18 mouse cellular contexts compared by ENCODE assay signal in genomic region chr4:134847587-134847986, GRCm38 (mm10). TPM values are rescaled to one million over a fixed set of nuclear protein-coding genes. Genes with fewer than 3 reads are reported as not detected.
DNase-seq lines count a peak whose midpoint lies in the region; ATAC-seq and TF ChIP-seq lines count a peak whose summit lies in the region.
"Had no signal": no experiment of that assay in that cellular context is flagged by ENCODE, and none has a peak within 500 bp of the region (broad histone marks: within the 10 kb centered on the region; RNA-seq: fewer than 3 reads in every experiment).

No protein-coding gene starts in this region.

- no peak for ATAC-seq in liver, embryonic 11.5 days (replicated peaks; ENCODE audit: low FRiP score)
- ATAC-seq: intestine, embryonic 15.5 days had no signal

- H3K4me1 ChIP-seq in heart, adult 2 months (ENCODE audit: control insufficient read depth, insufficient read depth, low read length): peaks cover 15% of the 10 kb centered on the region
- H3K4me1 ChIP-seq in heart, embryonic 10.5 days: peaks cover 13% of the 10 kb centered on the region
- H3K4me1 ChIP-seq in liver, embryonic 11.5 days (replicated peaks; ENCODE audit: control insufficient read depth, insufficient read depth, low read length): peaks cover 24% of the 10 kb centered on the region

- TF ChIP-seq POLR2A in heart, adult 2 months (IDR thresholded peaks at IDR 0.05; ENCODE audit: insufficient read depth, low read depth, low read length): no peak

- peaks cover 14% of the 10 kb centered on the region for H3K79me2 ChIP-seq in heart, adult 2 months (replicated peaks; ENCODE audit: control insufficient read depth, insufficient read depth, low read length)

- no peaks in the 10 kb centered on the region for H3K9me3 ChIP-seq in heart, embryonic 10.5 days
- H3K9me3 ChIP-seq in liver, embryonic 11.5 days (ENCODE audit: control insufficient read depth, low read length): no peaks in the 10 kb centered on the region
- H3K9me3 ChIP-seq: forebrain, embryonic 10.5 days; hindbrain, embryonic 12.5 days; intestine, embryonic 15.5 days had no signal

- no peak for TF ChIP-seq EP300 in heart, adult 2 months (IDR thresholded peaks at IDR 0.05; ENCODE audit: insufficient read depth, low read depth, low read length)

- peaks cover 14% of the 10 kb centered on the region for H3K36me3 ChIP-seq in heart, adult 2 months (ENCODE audit: control insufficient read depth, insufficient read depth, low read length)
- H3K36me3 ChIP-seq in heart, embryonic 10.5 days: no peaks in the 10 kb centered on the region
- H3K36me3 ChIP-seq in liver, embryonic 11.5 days (ENCODE audit: control insufficient read depth, insufficient read depth, low read length): no peaks in the 10 kb centered on the region
- H3K36me3 ChIP-seq: hindbrain, embryonic 12.5 days; intestine, embryonic 15.5 days had no signal

- 50% methylated on average over 4 of the region's 4 CpGs for WGBS in heart, adult 2 months
- 78% methylated on average over 4 of the region's 4 CpGs for WGBS in heart, embryonic 10.5 days
- 73% methylated on average over 4 of the region's 4 CpGs for WGBS in liver, embryonic 11.5 days

- no peaks in the 10 kb centered on the region for H3K27me3 ChIP-seq in heart, adult 2 months (ENCODE audit: control insufficient read depth, insufficient read depth, low read length)
- H3K27me3 ChIP-seq in heart, embryonic 10.5 days (ENCODE audit: insufficient read depth, poor library complexity, severe bottlenecking): no peaks in the 10 kb centered on the region
- no peaks in the 10 kb centered on the region for H3K27me3 ChIP-seq in liver, embryonic 11.5 days (replicated peaks; ENCODE audit: control insufficient read depth, insufficient read depth, low read length)
- H3K27me3 ChIP-seq: CH12.LX; hindbrain, embryonic 12.5 days; intestine, embryonic 15.5 days had no signal

- DNase-seq in heart, adult 2 months: peak in 1 of 2 experiments; percentile 33
- DNase-seq in heart, embryonic 10.5 days (ENCODE audit: low spot score): no peak
- DNase-seq in NIH3T3 (ENCODE audit: low read depth): peak; percentile 69
- DNase-seq in liver, embryonic 11.5 days (ENCODE audit: low spot score): no peak
- DNase-seq in lung, postnatal 10 days: peak; percentile 34
- DNase-seq in left cerebral cortex, adult 11 months (ENCODE audit: low spot score): no peak
- no peak for DNase-seq in thymus, postnatal 25 days
- DNase-seq: cerebellum, postnatal 14 days; kidney, postnatal 14 days; left cerebral cortex, postnatal 4 days; spleen, adult 18-20 months had no signal

- H3K27ac ChIP-seq in heart, adult 2 months: peak overlapping the region; percentile 1; the same call in 1 of the 2 replicates
- no peak overlapping the region for H3K27ac ChIP-seq in heart, embryonic 10.5 days
- no peak overlapping the region; the same call in 1 of the 2 replicates for H3K27ac ChIP-seq in liver, embryonic 11.5 days (ENCODE audit: low read depth, low read length)
- H3K27ac ChIP-seq: forebrain, embryonic 10.5 days; hindbrain, embryonic 12.5 days; intestine, embryonic 15.5 days had no signal

- H3K9ac ChIP-seq in heart, adult 2 months (ENCODE audit: low read depth, low read length): no peak overlapping the region
- H3K9ac ChIP-seq in liver, embryonic 11.5 days (ENCODE audit: low read depth, low read length): peak overlapping the region; percentile 39; the same call in 1 of the 2 replicates
- H3K9ac ChIP-seq: hindbrain, embryonic 12.5 days; intestine, embryonic 15.5 days had no signal

- intact Hi-C loops in heart, adult 2 months (cut with DNase I): loop anchor here (5.0 kb wide), 1 partner anchor 45 kb away; no protein-coding TSS in a partner anchor

- TF ChIP-seq CTCF in heart, adult 2 months (IDR thresholded peaks at IDR 0.05): no peak

- H3K4me3 ChIP-seq in heart, adult 2 months: no peak overlapping the region
- no peak overlapping the region for H3K4me3 ChIP-seq in heart, embryonic 10.5 days
- no peak overlapping the region for H3K4me3 ChIP-seq in liver, embryonic 11.5 days (ENCODE audit: low read depth, low read length)
- H3K4me3 ChIP-seq: forebrain, embryonic 10.5 days; hindbrain, embryonic 12.5 days; intestine, embryonic 15.5 days had no signal

- no peak overlapping the region for H3K4me2 ChIP-seq in liver, embryonic 11.5 days
- H3K4me2 ChIP-seq: hindbrain, embryonic 12.5 days; intestine, embryonic 15.5 days had no signal

RNA-seq across cellular contexts. Expression of gene Maco1, which starts 5.6 kb away (rescaled TPM):
- 10 to 100 TPM; 16.9 to 23.4 TPM for total RNA-seq in heart, adult 2 months (2021)
- 5.5 and 9.2 TPM in 2 replicates for polyA plus RNA-seq in heart, adult 2 months (2012; rRNA removed)
- 21.7 and 31.4 TPM in 2 replicates for polyA plus RNA-seq in heart, embryonic 10.5 days (2016; fragmentation: Nextera tagmentation; extraction: Ambion mirVana)
- 26.3 and 28.3 TPM in 2 replicates for polyA plus RNA-seq in liver, embryonic 11.5 days (2014; fragmentation: Nextera tagmentation; extraction: Ambion mirVana)

RNA-seq across cellular contexts. Expression of gene Rhd, which starts 16.7 kb away (rescaled TPM):
- 1 to 10 TPM; 3.2 to 5.7 TPM for total RNA-seq in heart, adult 2 months (2021)
- 5.8 and 6.0 TPM in 2 replicates for polyA plus RNA-seq in heart, adult 2 months (2012; rRNA removed)
- polyA plus RNA-seq in heart, embryonic 10.5 days (2016; fragmentation: Nextera tagmentation; extraction: Ambion mirVana): 24.2 and 38.7 TPM in 2 replicates
- 213 and 235 TPM in 2 replicates for polyA plus RNA-seq in liver, embryonic 11.5 days (2014; fragmentation: Nextera tagmentation; extraction: Ambion mirVana)
- total RNA-seq: layer of hippocampus, postnatal 14 days; left cerebral cortex, postnatal 4 days; monocyte, adult 5-6 weeks; neutrophil, adult 5-6 weeks had no signal

Comparison
In these comparisons a context has a peak if more than half of its experiments do, and no peak if none do; other contexts are left out.
1. DNase-seq: peak in NIH3T3 (single experiment) and lung, postnatal 10 days (single experiment); none in heart, embryonic 10.5 days (single experiment), liver, embryonic 11.5 days (single experiment), left cerebral cortex, adult 11 months (single experiment) and thymus, postnatal 25 days (single experiment).